In the genomic region with DNA sequence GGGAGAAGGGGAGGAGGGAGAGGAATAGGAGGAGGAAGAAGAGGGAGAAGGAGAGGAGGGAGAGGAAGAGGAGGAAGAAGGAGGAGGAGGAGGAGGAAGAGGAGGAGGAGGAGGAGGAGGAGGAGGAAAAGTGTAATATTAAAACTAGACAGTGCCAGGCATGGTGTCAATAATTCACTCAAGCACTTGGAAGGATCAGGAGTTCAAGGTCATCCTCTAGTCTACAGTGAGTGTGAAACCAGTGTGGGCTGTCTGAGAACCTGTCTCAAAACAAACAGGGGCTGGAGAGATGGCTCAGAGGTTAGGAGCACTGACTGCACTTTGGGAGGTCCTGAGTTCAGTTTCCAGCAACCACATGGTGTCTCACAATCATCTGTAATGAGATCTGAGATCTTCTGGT, we compare ENCODE assay signal across 15 mouse cellular contexts. TPM values are rescaled to one million over a fixed set of nuclear protein-coding genes. Genes with fewer than 3 reads are reported as not detected.
DNase-seq lines count a peak whose midpoint lies in the region; TF ChIP-seq lines count a peak whose summit lies in the region.
"Had no signal": no experiment of that assay in that cellular context is flagged by ENCODE, and none has a peak within 500 bp of the region (broad histone marks: within the 10 kb centered on the region; RNA-seq: fewer than 3 reads in every experiment).

No protein-coding gene starts in this region.

- H3K4me1 ChIP-seq in kidney, adult 2 months (ENCODE audit: control insufficient read depth, insufficient read depth, low read length), result peaks cover 5% of the 10 kb centered on the region

- peak; percentile 30 for DNase-seq in cerebellum, adult 9-11 months
- no peak for DNase-seq in cerebellum, postnatal 4 days (ENCODE audit: low spot score in 2 of 2)
- peak; percentile 56 for DNase-seq in kidney, adult 2 months
- no peak for DNase-seq in kidney, postnatal 36 days
- peak; percentile 54 for DNase-seq in kidney, adult 9 months
- DNase-seq in kidney, postnatal 4 days, result no peak
- DNase-seq: adrenal gland, adult 8-10 months; B cell, adult 2 months had no signal

- H3K27ac ChIP-seq in kidney, adult 2 months (ENCODE audit: insufficient read depth, low read depth, low read length), result no peak overlapping the region

- no peak for TF ChIP-seq CTCF in kidney, adult 2 months (conservative IDR thresholded peaks at IDR 0.05; ENCODE audit: insufficient read depth, insufficient read length, low read depth, low read length)

- no peaks in the 10 kb centered on the region for H3K27me3 ChIP-seq in kidney, adult 2 months (replicated peaks; ENCODE audit: control insufficient read depth, insufficient read depth, low read length)
- H3K27me3 ChIP-seq: CH12.LX, Patski had no signal

- H3K4me3 ChIP-seq in kidney, adult 2 months (ENCODE audit: insufficient read depth, low read depth, low read length), result no peak overlapping the region

- H3K36me3 ChIP-seq in kidney, adult 2 months (ENCODE audit: control insufficient read depth, insufficient read depth, low read length), result no peaks in the 10 kb centered on the region
- H3K36me3 ChIP-seq: G1E had no signal

- no peak for TF ChIP-seq POLR2A in kidney, adult 2 months (IDR thresholded peaks at IDR 0.05; ENCODE audit: low read depth, low read length)

RNA-seq across cellular contexts. Expression of a gene that starts 6.0 kb away (rescaled TPM):
- polyA plus RNA-seq in kidney, adult 2 months (2012; rRNA removed), result 0.09 and 0.22 TPM in 2 replicates
- polyA plus RNA-seq: activated CD4-positive, CD25-positive, alpha-beta regulatory T cell, adult 4 months; CD4-positive, CD25-positive, alpha-beta regulatory T cell, adult 4 months; G1E had no signal

RNA-seq across cellular contexts. Expression of a gene that starts 15.9 kb away (rescaled TPM):
- not detected in 2 replicates for polyA plus RNA-seq in kidney, adult 2 months (2012; rRNA removed)
- polyA plus RNA-seq: activated CD4-positive, CD25-positive, alpha-beta regulatory T cell, adult 4 months; adrenal gland, adult 2 months; C2C12; CD4-positive, CD25-positive, alpha-beta regulatory T cell, adult 4 months; G1E; Patski had no signal

RNA-seq across cellular contexts. Expression of a gene that starts 31.5 kb away (rescaled TPM):
- 32.7 and 35.5 TPM in 2 replicates for polyA plus RNA-seq in kidney, adult 2 months (2012; rRNA removed)

Comparison
In these comparisons a context has a peak if more than half of its experiments do, and no peak if none do; other contexts are left out.
1. DNase-seq: peak in cerebellum, adult 9-11 months (single experiment), kidney, adult 2 months (single experiment) and kidney, adult 9 months (single experiment); none in cerebellum, postnatal 4 days (0 of 2), kidney, postnatal 36 days (0 of 2) and kidney, postnatal 4 days (0 of 2).